Mouse (Mus musculus) ES-E14 (cell line): ENCODE measurements around the gene Vpreb2.
"Not testable (repeated sequence)": the region's sequence is repeated elsewhere in the genome, so short reads cannot be mapped to it uniquely, and the experiment has no call there.

Experiments used
- CHD2 ChIP-seq: IDR thresholded peaks from 2 replicates; pipeline ENCODE4 v1.6.1; 2014; ENCODE audit warnings: mild to moderate bottlenecking, low read depth, low read length, inconsistent platforms
- HCFC1 ChIP-seq: IDR thresholded peaks from 2 replicates; pipeline ENCODE4 v1.6.1; 2012; ENCODE audit warnings: low read length, inconsistent platforms, borderline replicate concordance; ENCODE audit not compliant: insufficient read depth
- MAFK ChIP-seq: IDR thresholded peaks from 2 replicates; pipeline ENCODE4 v1.6.1; 2014; ENCODE audit warnings: mild to moderate bottlenecking, low read depth, low read length, inconsistent platforms; ENCODE audit not compliant: insufficient read depth
- ZC3H11A ChIP-seq: IDR thresholded peaks from 2 replicates; pipeline ENCODE4 v1.6.1; 2012; ENCODE audit warnings: low read depth, mild to moderate bottlenecking, inconsistent platforms, low read length, borderline replicate concordance
- ZNF384 ChIP-seq: IDR thresholded peaks from 2 replicates; pipeline ENCODE4 v1.6.1; 2012; ENCODE audit warnings: low read depth, low read length, inconsistent platforms

- not testable (repeated sequence) for TF ChIP-seq ZNF384, CHD2, HCFC1, ZC3H11A, MAFK
Observed at GRCm38 (mm10) chr16:17956052-17956638, 24.1 kb upstream of the Vpreb2 start.
